Mouse (Mus musculus) midbrain, embryonic 13.5 days (tissue): ENCODE measurements around the gene 1700021F05Rik. TPM values are rescaled to one million over a fixed set of nuclear protein-coding genes. Genes with fewer than 3 reads are reported as not detected.

Experiments
- ATAC-seq: fragments of 200-750 bp; cut with Nextera tagmentation; 2 replicates; pipeline ENCODE4 v1.8.0; 2017; ENCODE audit warnings: mild to moderate bottlenecking, moderate TSS enrichment, moderate library complexity
- H3K27ac ChIP-seq: fragments of 300-500 bp; sonication (generic); 2 replicates; pipeline ENCODE4 v1.5.1; 2015; ENCODE audit warnings: inconsistent platforms, mild to moderate bottlenecking, moderate library complexity
- H3K27me3 ChIP-seq: fragments of 300-500 bp; sonication (generic); 2 replicates; pipeline ENCODE4 v1.6.1; 2015; ENCODE audit warnings: mild to moderate bottlenecking, inconsistent platforms
- H3K36me3 ChIP-seq: fragments of 300-500 bp; sonication (generic); 2 replicates; pipeline ENCODE4 v1.6.1; 2015; ENCODE audit warnings: mild to moderate bottlenecking, inconsistent platforms
- H3K4me1 ChIP-seq: fragments of 300-500 bp; sonication (generic); replicated peaks from 2 replicates; pipeline ENCODE4 v1.6.1; 2015; ENCODE audit warnings: inconsistent platforms
- H3K4me2 ChIP-seq: fragments of 300-500 bp; sonication (generic); replicated peaks from 2 replicates; pipeline ENCODE4 v1.6.1; 2015; ENCODE audit warnings: moderate library complexity, mild to moderate bottlenecking, inconsistent platforms
- H3K4me3 ChIP-seq: fragments of 300-500 bp; sonication (generic); replicated peaks from 2 replicates; pipeline ENCODE4 v1.5.1; 2015; ENCODE audit warnings: mild to moderate bottlenecking, inconsistent platforms
- H3K9ac ChIP-seq: fragments of 300-500 bp; sonication (generic); replicated peaks from 2 replicates; pipeline ENCODE4 v1.6.1; 2015; ENCODE audit warnings: mild to moderate bottlenecking, inconsistent platforms
- H3K9me3 ChIP-seq: fragments of 300-500 bp; sonication (generic); 2 replicates; pipeline ENCODE4 v1.6.1; 2016; ENCODE audit warnings: mild to moderate bottlenecking, inconsistent platforms
- WGBS: fragments of 180-500 bp; shearing (Covaris S2); methylation state at CpG from one replicate; pipeline ENCODE4 v1.1.7; 2015; 5-methylcytosine and 5-hydroxymethylcytosine counted together
- polyA plus RNA-seq: library from polyadenylated mRNA; unstranded; fragments of >200 nt; fragmentation: Nextera tagmentation; extraction: Ambion mirVana; gene quantifications from 2 replicates; pipeline ENCODE4 v1.2.1, GENCODE M21; 2015

1700021F05Rik gene
- polyA plus RNA-seq, 1 experiment from 2014 or later = 68.4 TPM

- Histone ChIP-seq H3K4me1 (peaks cover 51% of the 10 kb centered on the region), H3K36me3 (no peaks in the 10 kb centered on the region), H3K27me3 (no peaks in the 10 kb centered on the region), H3K4me2 (peak within 1 kb of the TSS; percentile 89), H3K9me3 (no peaks in the 10 kb centered on the region), H3K4me3 (peak within 1 kb of the TSS; percentile 80), H3K27ac (peak within 1 kb of the TSS; percentile 98), H3K9ac (peak within 1 kb of the TSS; percentile 92)
- ATAC-seq = peak; percentile 73
- under 1% methylated on average over 59 of the region's 101 CpGs for WGBS
Observed at GRCm38 (mm10) chr10:43478751-43479435, 61.9 kb downstream of the 1700021F05Rik start, which contains the start of gene Bend3. TSS of gene Bend3 (plus strand) at chr10:43478831.

- peak overlapping the region; percentile 80 for H3K4me3 ChIP-seq
- no peaks in the 10 kb centered on the region for H3K9me3 ChIP-seq
- ATAC-seq = peak; percentile 40
- H3K27me3 ChIP-seq = no peaks in the 10 kb centered on the region
- peak overlapping the region; percentile 89 for H3K4me2 ChIP-seq
- no peaks in the 10 kb centered on the region for H3K36me3 ChIP-seq
- WGBS = under 1% methylated on average over 42 of the region's 42 CpGs
- H3K4me1 ChIP-seq = peaks cover 44% of the 10 kb centered on the region
- H3K27ac ChIP-seq = peak overlapping the region; percentile 98
- H3K9ac ChIP-seq = peak overlapping the region; percentile 92
Observed at GRCm38 (mm10) chr10:43477865-43478681, 62.7 kb downstream of the 1700021F05Rik start.

GRCm38 (mm10) chr10:43477459-43477858 lies 63.3 kb downstream of the 1700021F05Rik start:
- H3K4me1 ChIP-seq = peaks cover 40% of the 10 kb centered on the region

GRCm38 (mm10) chr10:43475376-43475775 lies 65.4 kb downstream of the 1700021F05Rik start:
- no peak for ATAC-seq
- WGBS = 57% methylated on average over 4 of the region's 4 CpGs
- H3K9ac ChIP-seq = no peak overlapping the region

More at GRCm38 (mm10) chr10:43477459-43477858, 63.3 kb downstream of the 1700021F05Rik start:
- Histone ChIP-seq H3K4me2 (peak overlapping the region; percentile 89), H3K27me3 (no peaks in the 10 kb centered on the region), H3K36me3 (no peaks in the 10 kb centered on the region), H3K27ac (peak overlapping the region; percentile 98), H3K9me3 (no peaks in the 10 kb centered on the region), H3K4me3 (peak overlapping the region; percentile 80), H3K9ac (peak overlapping the region; percentile 92; the same call in 1 of the 2 replicates)
- no peak for ATAC-seq
- 3% methylated on average over 9 of the region's 9 CpGs for WGBS

More at GRCm38 (mm10) chr10:43475376-43475775, 65.4 kb downstream of the 1700021F05Rik start:
- Histone ChIP-seq H3K4me1 (peaks cover 19% of the 10 kb centered on the region), H3K9me3 (no peaks in the 10 kb centered on the region), H3K4me2 (no peak overlapping the region), H3K4me3 (no peak overlapping the region), H3K27me3 (no peaks in the 10 kb centered on the region), H3K27ac (no peak overlapping the region), H3K36me3 (no peaks in the 10 kb centered on the region)

Other genes with a start within 250 kb of the 1700021F05Rik start
- 4.2 TPM in 2 replicates for gene Bend3, start 62.2 kb downstream of the 1700021F05Rik start, polyA plus RNA-seq
- gene Gm9803, start 16.9 kb downstream of the 1700021F05Rik start, polyA plus RNA-seq = 29.1 and 30.9 TPM in 2 replicates
- gene Cd24a, start 37.3 kb upstream of the 1700021F05Rik start, polyA plus RNA-seq = 921 and 994 TPM in 2 replicates